Mouse (Mus musculus) CH12.LX (cell line): ENCODE data around the gene Dnajc15. TPM values are rescaled to one million over a fixed set of nuclear protein-coding genes. Genes with fewer than 3 reads are reported as not detected.

Source experiments
- DNase-seq: peaks from one replicate; pipeline ENCODE4 v3.0.0-alpha.2; 2013; ENCODE audit errors: extremely low read depth
- H3K27ac ChIP-seq: 2 replicates; pipeline ENCODE4 v1.5.1; 2012; ENCODE audit warnings: low read depth, mild to moderate bottlenecking, control low read depth, moderate library complexity; ENCODE audit not compliant: insufficient read depth
- H3K27me3 ChIP-seq: replicated peaks from 2 replicates; pipeline ENCODE3; 2012; ENCODE audit warnings: inconsistent platforms
- H3K36me3 ChIP-seq, 2 experiments: replicated peaks in 1 of 2; 2 replicates each; pipeline versions ENCODE3 to v1.6.1; 2012; ENCODE audit warnings: inconsistent platforms in 1 of 2, low read length in 1 of 2, mild to moderate bottlenecking in 1 of 2, mixed read lengths in 1 of 2, moderate library complexity in 1 of 2; ENCODE audit not compliant: control insufficient read depth in 1 of 2, insufficient read depth in 1 of 2
- H3K4me1 ChIP-seq, 2 experiments: 2 replicates each; pipeline ENCODE4 v1.6.1; 2012; ENCODE audit warnings: inconsistent platforms in 1 of 2, moderate library complexity in 1 of 2; ENCODE audit not compliant: insufficient read depth in 2 of 2, control insufficient read depth in 1 of 2
- H3K4me2 ChIP-seq: 2 replicates; pipeline ENCODE4 v1.6.1; 2012; ENCODE audit warnings: low read depth, mild to moderate bottlenecking, control low read depth; ENCODE audit not compliant: poor library complexity, insufficient read depth, severe bottlenecking
- H3K4me3 ChIP-seq, 3 experiments: fragments of 150-350 bp in 1 of 3; sonication (generic) in 1 of 3; replicated peaks in 1 of 3; 2 replicates each; pipeline versions ENCODE3 to v1.5.1; 2011 to 2012; ENCODE audit warnings: low read depth in 2 of 3, low read length in 2 of 3, mild to moderate bottlenecking in 2 of 3, moderate library complexity in 2 of 3, control low read depth in 1 of 3, improper control_type of control experiment in 1 of 3, inconsistent platforms in 1 of 3, mixed read lengths in 1 of 3; ENCODE audit not compliant: poor library complexity in 1 of 3
- H3K79me2 ChIP-seq: replicated peaks from 2 replicates; pipeline ENCODE4 v1.6.1; 2012; ENCODE audit warnings: mild to moderate bottlenecking, moderate library complexity; ENCODE audit not compliant: control insufficient read depth, poor library complexity, insufficient read depth, severe bottlenecking; ENCODE audit errors: extremely low read depth
- H3K9ac ChIP-seq: 2 replicates; pipeline ENCODE4 v1.6.1; 2012; ENCODE audit warnings: low read depth, mild to moderate bottlenecking, control low read depth, moderate library complexity; ENCODE audit not compliant: insufficient read depth
- H3K9me3 ChIP-seq: replicated peaks from 2 replicates; pipeline ENCODE3; 2012; ENCODE audit warnings: low read length, inconsistent platforms, mixed read lengths
- BHLHE40 ChIP-seq: IDR thresholded peaks from 2 replicates; pipeline ENCODE4 v1.6.1; 2011; ENCODE audit warnings: mild to moderate bottlenecking, low read depth, low read length, improper control_type of control experiment
- CTCF ChIP-seq, 2 experiments: IDR thresholded peaks in 1 of 2; conservative IDR thresholded peaks in 1 of 2; 2 replicates each; pipeline ENCODE4 v1.5.1; 2011 to 2012; ENCODE audit warnings: low read depth in 2 of 2, low read length in 2 of 2, improper control_type of control experiment in 1 of 2, inconsistent platforms in 1 of 2, mild to moderate bottlenecking in 1 of 2, moderate library complexity in 1 of 2
- EP300 ChIP-seq: IDR thresholded peaks from 2 replicates; pipeline ENCODE4 v1.6.1; 2011; ENCODE audit warnings: low read length, improper control_type of control experiment
- HCFC1 ChIP-seq: IDR thresholded peaks from 2 replicates; pipeline ENCODE4 v1.6.1; 2012; ENCODE audit warnings: low read depth, mild to moderate bottlenecking, inconsistent platforms, low read length, improper control_type of control experiment
- IRF4 ChIP-seq: IDR thresholded peaks from 2 replicates; pipeline ENCODE4 v1.6.1; 2014; ENCODE audit warnings: low read depth, mild to moderate bottlenecking, inconsistent platforms, low read length, improper control_type of control experiment
- JUN ChIP-seq: IDR thresholded peaks from 2 replicates; pipeline ENCODE4 v1.6.1; 2011; ENCODE audit warnings: low read depth, mild to moderate bottlenecking, low read length, improper control_type of control experiment, moderate library complexity; ENCODE audit not compliant: insufficient read depth
- MAFK ChIP-seq: IDR thresholded peaks from 2 replicates; pipeline ENCODE4 v1.6.1; 2011; ENCODE audit warnings: low read length, improper control_type of control experiment; ENCODE audit not compliant: insufficient replicate concordance
- PAX5 ChIP-seq: IDR thresholded peaks from 2 replicates; pipeline ENCODE4 v1.6.1; 2012; ENCODE audit warnings: low read length, inconsistent platforms, mixed read lengths
- POLR2AphosphoS2 ChIP-seq: IDR thresholded peaks from 2 replicates; pipeline ENCODE4 v1.6.1; 2011; ENCODE audit warnings: low read depth, low read length, improper control_type of control experiment
- SMC3 ChIP-seq: IDR thresholded peaks from 2 replicates; pipeline ENCODE4 v1.6.1; 2011; ENCODE audit warnings: low read depth, low read length, improper control_type of control experiment
- TBP ChIP-seq: conservative IDR thresholded peaks from 2 replicates; pipeline ENCODE4 v1.6.1; 2011; ENCODE audit warnings: low read depth, low read length, improper control_type of control experiment
- TCF12 ChIP-seq: IDR thresholded peaks from 2 replicates; pipeline ENCODE4 v1.6.1; 2014; ENCODE audit warnings: low read depth, mild to moderate bottlenecking, inconsistent platforms, low read length, improper control_type of control experiment
- USF1 ChIP-seq: IDR thresholded peaks from 2 replicates; pipeline ENCODE4 v1.6.1; 2014; ENCODE audit warnings: low read depth, mild to moderate bottlenecking, inconsistent platforms, low read length, improper control_type of control experiment
- ZC3H11A ChIP-seq: IDR thresholded peaks from 2 replicates; pipeline ENCODE4 v1.6.1; 2012; ENCODE audit warnings: low read depth, mild to moderate bottlenecking, inconsistent platforms, low read length, improper control_type of control experiment
- ZNF384 ChIP-seq: IDR thresholded peaks from 2 replicates; pipeline ENCODE4 v1.6.1; 2012; ENCODE audit warnings: low read depth, low read length, improper control_type of control experiment, inconsistent platforms
- dilution Hi-C: fragments of 300-500 bp; cut with MboI; formaldehyde crosslinking; loops from 2 replicates; pipeline ENCODE4 v1.14.3; 2020; ENCODE audit warnings: low sequenced_read_pairs; ENCODE audit not compliant: extremely low pct_unique_long_range_greater_than_20kb, extremely low pct_ligation_motif_present
- in situ Hi-C: fragments of 300-500 bp; cut with MboI; formaldehyde crosslinking; loops from 3 replicates; pipeline ENCODE4 v1.14.3; 2019; ENCODE audit warnings: low sequenced_read_pairs, low pct_ligation_motif_present, low pct_unique_long_range_greater_than_20kb, mixed read lengths
- polyA plus RNA-seq: library from polyadenylated mRNA; unstranded; fragments of >175 nt; gene quantifications from 2 replicates; pipeline ENCODE4 v1.2.1, GENCODE M21; 2012; ENCODE audit warnings: low read depth; ENCODE audit not compliant: insufficient read length
- total RNA-seq, 2 experiments: library from RNA; depleted of rRNA; stranded (reverse); fragments of 300-350 nt in 1 of 2; fragments of >200 nt in 1 of 2; gene quantifications; 2 replicates each; pipeline ENCODE4 v1.2.3; 2012 to 2014

Gene Dnajc15
- total and polyA plus RNA-seq, 3 experiments, result 39.5 to 56.8 (median 41.7) TPM

- no peaks in the 10 kb centered on the region for H3K27me3 ChIP-seq
- peaks cover 2% of the 10 kb centered on the region for H3K9me3 ChIP-seq
- H3K4me1 ChIP-seq, result peaks cover 0 to 4% of the 10 kb centered on the region in 2 experiments; a peak in 2 of 4 replicates
- no peaks in the 10 kb centered on the region for H3K36me3 ChIP-seq
- dilution Hi-C loops (no loop called here), in situ Hi-C loops (no loop called here)
- DNase-seq, result no peak
- H3K9ac ChIP-seq, result no peak overlapping the region
- H3K27ac ChIP-seq, result no peak overlapping the region
- H3K4me2 ChIP-seq, result no peak overlapping the region
- TF ChIP-seq TCF12 (no peak), HCFC1 (no peak), USF1 (no peak), BHLHE40 (peak; percentile 39; the same call in 1 of the 2 replicates), SMC3 (no peak), MAFK (no peak)
- no peaks in the 10 kb centered on the region for H3K79me2 ChIP-seq
- H3K4me3 ChIP-seq, result no peak overlapping the region
Measured at GRCm38 (mm10) chr14:77886941-77887340, 12.0 kb upstream of the Dnajc15 start.

GRCm38 (mm10) chr14:77886376-77886775 is 11.5 kb upstream of the Dnajc15 start:
- H3K4me1 ChIP-seq, result peaks cover 0 to 4% of the 10 kb centered on the region in 2 experiments; a peak in 2 of 4 replicates
- no peaks in the 10 kb centered on the region for H3K27me3 ChIP-seq
- in situ Hi-C loops (no loop called here), dilution Hi-C loops (no loop called here)
- no peak for DNase-seq
- no peaks in the 10 kb centered on the region for H3K79me2 ChIP-seq
- H3K4me3 ChIP-seq, result no peak overlapping the region
- H3K36me3 ChIP-seq, result no peaks in the 10 kb centered on the region
- H3K4me2 ChIP-seq, result no peak overlapping the region
- no peak overlapping the region for H3K27ac ChIP-seq
- no peak for TF ChIP-seq CTCF (conservative IDR thresholded peaks at IDR 0.05 in 1 of 2, IDR thresholded peaks at IDR 0.05 in 1 of 2; ENCODE audit: low read depth in 2 of 2, low read length in 2 of 2)
- no peak for TF ChIP-seq JUN
- peaks cover 2% of the 10 kb centered on the region for H3K9me3 ChIP-seq
- no peak overlapping the region for H3K9ac ChIP-seq

DNA sequence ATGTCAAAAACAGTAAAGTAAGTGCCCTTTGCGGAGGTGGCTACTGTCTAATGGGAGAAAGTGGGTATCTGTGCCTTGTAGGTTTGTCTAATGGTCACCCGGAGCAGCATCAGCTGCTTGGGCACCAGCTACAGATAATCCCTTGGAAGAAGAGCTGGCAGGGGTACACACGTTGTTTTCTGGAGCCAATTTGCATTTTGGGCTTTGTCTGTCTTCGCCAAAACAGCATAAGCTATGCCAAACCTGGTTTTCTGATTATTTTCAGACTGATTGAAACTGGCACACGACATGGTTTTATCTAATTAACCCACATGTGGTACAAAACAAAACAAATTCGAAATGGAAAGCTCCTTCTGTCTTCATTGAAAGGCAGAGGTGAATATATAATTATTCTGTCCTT is 7.7 kb upstream of the Dnajc15 start:
- Histone ChIP-seq H3K79me2 (no peaks in the 10 kb centered on the region), H3K4me2 (no peak overlapping the region), H3K36me3 (no peaks in the 10 kb centered on the region), H3K27me3 (no peaks in the 10 kb centered on the region), H3K9me3 (no peaks in the 10 kb centered on the region), H3K9ac (no peak overlapping the region), H3K4me1 (peaks cover 0 to 7% of the 10 kb centered on the region in 2 experiments; a peak in 1 of 4 replicates), H3K27ac (no peak overlapping the region), H3K4me3 (no peak overlapping the region)
- TF ChIP-seq PAX5, result no peak
- TF ChIP-seq ZC3H11A, result no peak
- TF ChIP-seq EP300, result no peak
- no peak for TF ChIP-seq USF1
- no peak for TF ChIP-seq IRF4
- no peak for TF ChIP-seq TBP
- no peak for TF ChIP-seq POLR2AphosphoS2
- TF ChIP-seq ZNF384, result no peak
- TF ChIP-seq TCF12, result no peak
- no peak for TF ChIP-seq HCFC1
- in situ Hi-C loops, result no loop called here
- DNase-seq, result no peak
- dilution Hi-C loops, result no loop called here
